Mouse (Mus musculus) embryonic fibroblast, embryonic 13.5 days (primary cell): ENCODE results near the gene Myo1e. TPM values are rescaled to one million over a fixed set of nuclear protein-coding genes. Genes with fewer than 3 reads are reported as not detected.
"Not testable (repeated sequence)": the region's sequence is repeated elsewhere in the genome, so short reads cannot be mapped to it uniquely, and the experiment has no call there.

Experiments
- H3K27ac ChIP-seq: 2 replicates; pipeline ENCODE4 v1.5.1; 2012; ENCODE audit warnings: low read length, control low read depth, inconsistent platforms; ENCODE audit not compliant: insufficient read depth
- H3K4me1 ChIP-seq: 2 replicates; pipeline ENCODE4 v1.6.1; 2011; ENCODE audit warnings: low read length; ENCODE audit not compliant: control insufficient read depth, insufficient read depth
- H3K4me3 ChIP-seq: 2 replicates; pipeline ENCODE4 v1.5.1; 2011; ENCODE audit warnings: mild to moderate bottlenecking, control low read depth, low read length; ENCODE audit not compliant: insufficient read depth
- CTCF ChIP-seq: IDR thresholded peaks from 2 replicates; pipeline ENCODE4 v1.5.1; 2011; ENCODE audit warnings: mild to moderate bottlenecking, control low read depth, low read length, moderate library complexity, borderline replicate concordance; ENCODE audit not compliant: insufficient read depth
- POLR2A ChIP-seq: IDR thresholded peaks from 2 replicates; pipeline ENCODE4 v1.6.1; 2011; ENCODE audit warnings: low read depth, mild to moderate bottlenecking, control low read depth, low read length, moderate library complexity
- polyA plus RNA-seq: library from polyadenylated mRNA; stranded (reverse); fragments of >200 nt; gene quantifications from 2 replicates; pipeline ENCODE4 v1.2.4, GENCODE M21; 2011; ENCODE audit warnings: low read depth; ENCODE audit not compliant: missing spikeins, insufficient read length

Myo1e gene
- polyA plus RNA-seq, 1 experiment = 43.6 TPM

GRCm38 (mm10) chr9:70248826-70249225 is 41.7 kb downstream of the Myo1e start:
- Histone ChIP-seq H3K4me1 (peaks cover 10% of the 10 kb centered on the region), H3K27ac (peak overlapping the region; percentile 73), H3K4me3 (no peak overlapping the region)
- no peak for TF ChIP-seq CTCF
- no peak for TF ChIP-seq POLR2A

GRCm38 (mm10) chr9:70249881-70250681 is 42.9 kb downstream of the Myo1e start:
- Histone ChIP-seq H3K27ac (peak overlapping the region; percentile 73), H3K4me3 (no peak overlapping the region), H3K4me1 (peaks cover 10% of the 10 kb centered on the region)
- TF ChIP-seq POLR2A = no peak
- no peak for TF ChIP-seq CTCF

GRCm38 (mm10) chr9:70251441-70251985 is 44.4 kb downstream of the Myo1e start:
- Histone ChIP-seq H3K4me3 (no peak overlapping the region), H3K27ac (no peak overlapping the region), H3K4me1 (peaks cover 10% of the 10 kb centered on the region)
- TF ChIP-seq CTCF (no peak), POLR2A (no peak)

GRCm38 (mm10) chr9:70253016-70253415 is 45.9 kb downstream of the Myo1e start:
- TF ChIP-seq CTCF (no peak), POLR2A (no peak)
- peaks cover 14% of the 10 kb centered on the region for H3K4me1 ChIP-seq
- H3K27ac ChIP-seq = no peak overlapping the region
- no peak overlapping the region for H3K4me3 ChIP-seq

GRCm38 (mm10) chr9:70255005-70255404 is 47.9 kb downstream of the Myo1e start:
- Histone ChIP-seq H3K4me3 (no peak overlapping the region), H3K27ac (no peak overlapping the region), H3K4me1 (peaks cover 4% of the 10 kb centered on the region)
- TF ChIP-seq CTCF (no peak), POLR2A (no peak)

- peaks cover 12% of the 10 kb centered on the region for H3K4me1 ChIP-seq
- H3K27ac ChIP-seq, H3K4me3 ChIP-seq: not testable (repeated sequence)
These were observed 48.9 kb downstream of the Myo1e start for GRCm38 (mm10) chr9:70256027-70256426.

- H3K4me3 ChIP-seq = no peak overlapping the region
- H3K27ac ChIP-seq = peak overlapping the region; percentile 63
- TF ChIP-seq POLR2A (no peak), CTCF (no peak)
- peaks cover 23% of the 10 kb centered on the region for H3K4me1 ChIP-seq
These were observed 50.3 kb downstream of the Myo1e start for GRCm38 (mm10) chr9:70257289-70258101.

GRCm38 (mm10) chr9:70260324-70260841 is 53.2 kb downstream of the Myo1e start:
- Histone ChIP-seq H3K4me1 (peaks cover 32% of the 10 kb centered on the region), H3K4me3 (no peak overlapping the region), H3K27ac (peak overlapping the region; percentile 11)
- TF ChIP-seq POLR2A (no peak), CTCF (no peak)

- H3K4me1 ChIP-seq = peaks cover 32% of the 10 kb centered on the region
- H3K27ac ChIP-seq = peak overlapping the region; percentile 30; the same call in 1 of the 2 replicates
- no peak overlapping the region for H3K4me3 ChIP-seq
- TF ChIP-seq POLR2A (no peak), CTCF (no peak)
These were observed 54.5 kb downstream of the Myo1e start for GRCm38 (mm10) chr9:70261646-70262045.
